Mouse (Mus musculus): ENCODE data around the gene Raph1.

DNA sequence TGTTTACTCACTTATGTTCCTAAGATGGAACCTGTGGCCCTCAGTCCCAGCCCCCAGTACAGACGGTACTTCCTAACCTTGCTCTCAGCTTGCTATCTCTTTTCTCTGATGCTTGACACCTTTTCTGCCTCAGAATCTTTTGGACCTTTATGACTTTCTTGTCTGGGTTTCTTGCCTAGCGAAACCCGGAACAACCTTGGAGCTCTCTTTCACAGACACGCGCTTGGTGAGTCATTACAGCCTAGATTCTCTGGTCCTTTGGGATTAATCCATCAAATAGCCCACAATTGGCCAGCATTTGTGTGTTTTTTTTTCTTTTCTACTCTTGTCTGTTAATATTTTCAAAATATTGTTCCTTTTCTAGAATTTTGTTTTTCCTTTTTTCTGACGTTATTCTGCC lies 26.2 kb upstream of the Raph1 start:
- TF ChIP-seq CTCF (IDR thresholded peaks at IDR 0.05; ENCODE audit: borderline replicate concordance, extremely low read depth, insufficient read depth, insufficient read length) (no peak), POLR2A (IDR thresholded peaks at IDR 0.05; ENCODE audit: borderline replicate concordance, extremely low read depth, insufficient read depth, insufficient read length, poor library complexity, severe bottlenecking) (no peak)

Measured in brain, embryonic 14.5 days (tissue).